Mouse (Mus musculus): ENCODE measurements at regions not wholly inside any gene's neighbourhood (a gene's known extent, or its start where the extent isn't known, plus 50 kb on each side); places are given as distances from the start of the nearest gene placed in this dataset. TPM values are rescaled to one million over a fixed set of nuclear protein-coding genes. Genes with fewer than 3 reads are reported as not detected.
A peak's percentile ranks its signal among the peaks of the same experiment; 100 is the strongest.

DNA sequence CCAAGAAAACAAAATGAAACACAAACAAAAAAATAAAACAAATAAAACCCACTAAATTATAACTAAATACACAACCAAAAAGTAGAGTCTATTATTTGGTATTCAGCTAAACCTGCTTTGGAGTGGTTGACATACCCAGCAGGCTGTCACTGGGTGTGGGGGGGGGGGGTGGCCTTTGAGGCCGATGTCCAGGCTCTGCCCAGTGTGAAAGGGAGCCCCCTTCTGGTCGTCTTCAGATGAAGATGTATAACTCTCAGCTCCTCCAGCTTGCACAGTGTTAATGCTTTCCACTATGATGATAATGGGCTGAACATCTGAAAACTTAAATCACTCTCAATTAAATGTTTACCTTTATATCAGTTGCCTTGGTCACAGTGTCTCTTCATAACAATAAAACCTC lies 464.3 kb upstream of the Kif2b start:
- no peak for ATAC-seq (ENCODE audit: insufficient read depth)
- H3K9ac ChIP-seq = no peak overlapping the region
- H3K4me1 ChIP-seq (ENCODE audit: insufficient read depth) = no peaks in the 10 kb centered on the region
- no peaks in the 10 kb centered on the region for H3K9me3 ChIP-seq (ENCODE audit: low read depth, low read length)
- no peaks in the 10 kb centered on the region for H3K36me3 ChIP-seq (ENCODE audit: insufficient read depth)
- DNase-seq = peak; percentile 10
- WGBS = 8% methylated on average over 2 of the region's 2 CpGs
- H3K4me2 ChIP-seq = no peak overlapping the region
- H3K27ac ChIP-seq (ENCODE audit: low read depth) = no peak overlapping the region
- H3K27me3 ChIP-seq (ENCODE audit: insufficient read depth, low read length) = no peaks in the 10 kb centered on the region
- no peak for TF ChIP-seq CTCF (IDR thresholded peaks at IDR 0.05; ENCODE audit: low read depth)
- H3K4me3 ChIP-seq (ENCODE audit: low read depth, low read length) = no peak overlapping the region

DNA sequence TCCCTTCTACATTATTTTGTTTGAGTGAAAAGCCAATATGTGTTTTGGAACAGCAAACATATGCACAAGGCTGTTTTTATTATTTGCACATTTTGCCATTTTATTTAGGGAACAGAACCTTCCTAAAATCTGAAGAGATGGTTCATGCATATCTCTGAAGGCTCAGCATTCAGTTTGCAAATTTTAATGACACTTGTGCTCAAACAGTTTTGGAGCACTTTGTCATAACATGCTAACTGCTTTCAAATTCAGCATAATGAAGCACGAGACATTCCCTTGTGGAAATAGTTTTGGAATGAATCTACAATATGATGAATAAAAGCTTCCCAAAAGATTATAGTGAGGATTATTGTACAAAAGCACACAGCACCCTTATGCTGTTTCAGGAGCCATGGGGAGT lies 462.8 kb upstream of the Kif2b start:
- ATAC-seq (ENCODE audit: insufficient read depth) (no peak), DNase-seq (no peak)
- TF ChIP-seq CTCF (IDR thresholded peaks at IDR 0.05; ENCODE audit: low read depth) = no peak
- WGBS = 74% methylated on average over 1 of the region's 1 CpGs
- Histone ChIP-seq H3K36me3 (ENCODE audit: insufficient read depth) (no peaks in the 10 kb centered on the region), H3K27ac (ENCODE audit: low read depth) (no peak overlapping the region), H3K4me3 (ENCODE audit: low read depth, low read length) (no peak overlapping the region), H3K9ac (no peak overlapping the region), H3K4me2 (no peak overlapping the region), H3K9me3 (ENCODE audit: low read depth, low read length) (no peaks in the 10 kb centered on the region), H3K4me1 (ENCODE audit: insufficient read depth) (no peaks in the 10 kb centered on the region), H3K27me3 (ENCODE audit: insufficient read depth, low read length) (no peaks in the 10 kb centered on the region)

DNA sequence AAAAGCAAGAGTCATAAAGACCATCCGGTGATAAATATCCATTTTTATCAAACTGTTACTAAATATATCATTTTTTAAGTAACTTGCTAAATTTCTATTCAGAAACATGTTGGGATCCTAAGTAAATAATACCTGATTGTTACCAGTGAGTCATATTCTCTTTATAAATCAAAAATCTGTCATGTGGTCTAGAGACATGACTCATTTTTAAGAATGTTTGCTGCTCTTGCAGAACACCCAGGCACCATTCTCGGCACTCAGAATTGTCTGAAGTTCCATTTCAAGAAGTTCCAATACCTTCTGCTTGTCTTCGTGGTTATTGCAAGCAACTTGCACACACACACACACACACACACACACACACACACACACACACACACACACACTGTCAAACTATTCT lies 441.1 kb upstream of the Kif2b start:
- no peak overlapping the region for H3K4me3 ChIP-seq (ENCODE audit: low read depth, low read length)
- TF ChIP-seq CTCF (IDR thresholded peaks at IDR 0.05; ENCODE audit: low read depth) = no peak
- H3K4me1 ChIP-seq (ENCODE audit: insufficient read depth) = no peaks in the 10 kb centered on the region
- H3K27ac ChIP-seq (ENCODE audit: low read depth) = no peak overlapping the region
- no peaks in the 10 kb centered on the region for H3K27me3 ChIP-seq (ENCODE audit: insufficient read depth, low read length)
- no peaks in the 10 kb centered on the region for H3K9me3 ChIP-seq (ENCODE audit: low read depth, low read length)
- ATAC-seq (ENCODE audit: insufficient read depth) (no peak), DNase-seq (no peak)
- no peak overlapping the region for H3K4me2 ChIP-seq
- no peak overlapping the region for H3K9ac ChIP-seq
- no peaks in the 10 kb centered on the region for H3K36me3 ChIP-seq (ENCODE audit: insufficient read depth)
- 71% methylated on average over 3 of the region's 3 CpGs for WGBS

DNA sequence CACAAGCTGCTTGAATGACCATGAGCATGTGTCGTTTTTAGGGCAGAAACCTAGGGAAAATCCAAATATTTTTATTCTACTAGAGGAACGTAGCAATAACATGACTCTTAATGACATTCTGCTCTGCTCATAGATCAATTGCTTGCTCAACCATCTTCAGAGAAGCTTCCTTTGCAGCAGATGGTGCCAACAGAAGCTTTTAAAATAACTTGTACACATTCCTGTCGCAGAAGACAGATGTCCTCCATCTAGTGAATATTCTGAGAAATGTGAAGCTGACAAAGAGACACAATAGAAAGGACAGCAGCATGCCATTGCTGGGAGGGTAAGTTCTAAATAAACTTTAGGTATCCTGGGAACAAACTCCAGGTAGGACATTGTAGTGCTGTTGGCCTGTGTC lies 433.9 kb upstream of the Kif2b start:
- no peaks in the 10 kb centered on the region for H3K4me1 ChIP-seq (ENCODE audit: insufficient read depth)
- TF ChIP-seq CTCF (IDR thresholded peaks at IDR 0.05; ENCODE audit: low read depth) = no peak
- no peak overlapping the region for H3K4me3 ChIP-seq (ENCODE audit: low read depth, low read length)
- 47% methylated on average over 3 of the region's 3 CpGs for WGBS
- H3K4me2 ChIP-seq = no peak overlapping the region
- no peaks in the 10 kb centered on the region for H3K9me3 ChIP-seq (ENCODE audit: low read depth, low read length)
- H3K27ac ChIP-seq (ENCODE audit: low read depth) = no peak overlapping the region
- ATAC-seq (ENCODE audit: insufficient read depth) (no peak), DNase-seq (no peak)
- no peaks in the 10 kb centered on the region for H3K27me3 ChIP-seq (ENCODE audit: insufficient read depth, low read length)
- H3K36me3 ChIP-seq (ENCODE audit: insufficient read depth) = no peaks in the 10 kb centered on the region
- no peak overlapping the region for H3K9ac ChIP-seq

DNA sequence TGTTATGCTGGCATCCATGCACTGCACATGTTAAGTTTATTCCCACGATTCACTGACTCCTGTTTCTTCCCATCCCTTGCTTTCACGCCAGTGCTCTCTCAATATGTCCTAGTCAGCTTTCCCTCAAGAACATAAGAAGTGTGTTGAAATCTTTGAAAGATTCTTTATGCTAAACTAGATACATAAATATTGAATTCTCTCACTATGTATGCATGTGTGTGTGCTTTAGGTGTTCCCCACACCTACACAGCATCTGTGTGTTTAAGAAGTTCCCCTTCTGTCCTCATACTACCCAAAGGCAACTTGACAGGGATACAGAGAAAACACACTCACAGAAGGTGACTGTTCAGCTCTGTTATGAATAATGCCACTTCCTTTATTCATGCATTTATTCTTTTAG lies 418.2 kb upstream of the Kif2b start:
- Histone ChIP-seq H3K4me2 (no peak overlapping the region), H3K27me3 (ENCODE audit: insufficient read depth, low read length) (no peaks in the 10 kb centered on the region), H3K9me3 (ENCODE audit: low read depth, low read length) (no peaks in the 10 kb centered on the region), H3K36me3 (ENCODE audit: insufficient read depth) (no peaks in the 10 kb centered on the region), H3K27ac (ENCODE audit: low read depth) (no peak overlapping the region), H3K4me3 (ENCODE audit: low read depth, low read length) (no peak overlapping the region), H3K9ac (no peak overlapping the region), H3K4me1 (ENCODE audit: insufficient read depth) (no peaks in the 10 kb centered on the region)
- no peak for TF ChIP-seq CTCF (IDR thresholded peaks at IDR 0.05; ENCODE audit: low read depth)
- DNase-seq = no peak
- 80% methylated on average over 2 of the region's 2 CpGs for WGBS
- ATAC-seq (ENCODE audit: insufficient read depth) = no peak

DNA sequence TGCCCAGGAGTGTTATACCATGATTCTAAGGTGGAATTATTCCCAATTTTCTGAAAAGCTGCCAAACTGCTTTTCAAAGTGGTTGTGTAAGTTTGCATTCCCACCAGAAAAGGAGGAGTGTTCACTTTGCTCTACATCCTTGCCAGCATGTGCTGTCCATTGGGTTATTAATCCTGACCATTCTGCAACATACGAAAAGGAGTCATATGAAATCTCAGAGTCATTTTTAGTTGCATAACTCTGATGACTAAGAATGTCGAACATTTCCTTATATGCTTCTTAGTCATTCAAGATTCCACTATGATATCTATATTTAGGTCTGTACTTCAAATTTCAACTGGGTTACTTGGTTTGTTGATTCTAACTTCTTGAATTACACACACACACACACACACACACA lies 392.2 kb upstream of the Kif2b start:
- no peaks in the 10 kb centered on the region for H3K4me1 ChIP-seq (ENCODE audit: insufficient read depth)
- no peak for TF ChIP-seq CTCF (IDR thresholded peaks at IDR 0.05; ENCODE audit: low read depth)
- DNase-seq (no peak), ATAC-seq (ENCODE audit: insufficient read depth) (no peak)
- H3K4me3 ChIP-seq (ENCODE audit: low read depth, low read length) = no peak overlapping the region
- H3K9me3 ChIP-seq (ENCODE audit: low read depth, low read length) = no peaks in the 10 kb centered on the region
- H3K36me3 ChIP-seq (ENCODE audit: insufficient read depth) = no peaks in the 10 kb centered on the region
- no peak overlapping the region for H3K27ac ChIP-seq (ENCODE audit: low read depth)
- H3K4me2 ChIP-seq = no peak overlapping the region
- WGBS = 84% methylated on average over 2 of the region's 2 CpGs
- H3K9ac ChIP-seq = no peak overlapping the region
- H3K27me3 ChIP-seq (ENCODE audit: insufficient read depth, low read length) = no peaks in the 10 kb centered on the region

DNA sequence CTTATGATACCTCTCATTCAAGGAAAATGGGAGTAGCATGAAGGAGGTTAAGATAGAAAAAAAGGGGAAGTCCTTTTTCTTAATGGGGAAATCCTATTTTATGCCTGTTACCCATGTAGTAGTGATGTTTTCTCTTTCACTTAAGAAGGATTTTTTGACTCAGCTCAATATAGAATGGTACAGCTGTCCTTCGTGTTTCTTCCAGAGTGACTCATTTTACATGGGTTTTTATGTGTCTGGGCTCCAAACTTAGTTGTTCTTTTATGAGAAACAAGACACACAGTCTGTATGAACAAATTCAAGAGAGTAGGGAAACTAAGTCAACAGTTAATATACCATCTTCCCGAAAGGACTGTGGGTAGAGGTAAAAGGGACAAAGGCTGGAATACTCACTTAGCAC lies 367.0 kb upstream of the Kif2b start:
- H3K27ac ChIP-seq (ENCODE audit: low read depth) = no peak overlapping the region
- H3K9me3 ChIP-seq (ENCODE audit: low read depth, low read length) = no peaks in the 10 kb centered on the region
- H3K4me2 ChIP-seq = no peak overlapping the region
- H3K9ac ChIP-seq = no peak overlapping the region
- no peak overlapping the region for H3K4me3 ChIP-seq (ENCODE audit: low read depth, low read length)
- DNase-seq (no peak), ATAC-seq (ENCODE audit: insufficient read depth) (no peak)
- H3K36me3 ChIP-seq (ENCODE audit: insufficient read depth) = no peaks in the 10 kb centered on the region
- WGBS = 77% methylated on average over 2 of the region's 2 CpGs
- no peaks in the 10 kb centered on the region for H3K27me3 ChIP-seq (ENCODE audit: insufficient read depth, low read length)
- no peak for TF ChIP-seq CTCF (IDR thresholded peaks at IDR 0.05; ENCODE audit: low read depth)
- no peaks in the 10 kb centered on the region for H3K4me1 ChIP-seq (ENCODE audit: insufficient read depth)

Small RNA genes in the stretch of these regions (microRNA-seq; reads per million reads assigned to microRNA genes)
- gene Gm22702 (ENCODE audit: borderline number of aligned reads) = not detected
